Mouse (Mus musculus): ENCODE results near the gene Fgf7. TPM values are rescaled to one million over a fixed set of nuclear protein-coding genes. Genes with fewer than 3 reads are reported as not detected.

Fgf7 gene
- polyA plus RNA-seq (2012; rRNA removed; ENCODE audit: low replicate concordance), result 1.4 and 5.2 TPM in 2 replicates

DNA sequence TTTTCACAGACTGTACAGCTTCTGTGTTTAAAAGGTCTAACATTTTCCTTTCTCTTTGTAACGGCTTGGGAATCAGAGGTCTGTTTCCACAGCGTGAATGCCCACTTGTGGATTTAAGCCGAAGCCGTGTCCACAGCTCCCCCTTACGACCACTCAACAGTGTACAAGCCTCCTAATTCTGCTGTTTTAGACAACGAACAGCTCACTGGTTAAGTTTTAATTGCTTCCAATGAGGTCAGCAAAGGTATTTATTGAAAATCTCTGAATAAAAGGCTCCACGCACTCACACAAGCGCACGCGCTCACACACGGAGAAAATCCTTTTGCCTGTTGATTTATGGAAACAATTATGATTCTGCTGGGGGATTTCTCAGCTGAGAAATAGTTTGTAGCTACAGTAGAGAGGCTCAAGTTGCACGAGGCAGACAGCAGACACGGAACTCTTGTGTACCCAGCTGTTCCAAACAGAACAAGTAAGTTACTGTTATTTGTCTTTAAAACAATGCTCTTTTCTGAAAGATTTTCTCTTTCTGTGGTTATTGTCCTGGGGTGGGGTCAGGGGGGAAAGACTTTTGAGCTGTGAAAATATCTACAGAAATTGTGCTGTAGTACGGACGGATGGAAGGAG, at the start of gene Fgf7:
TSS of gene Fgf7 (plus strand) at position 280 of the 627 bp plus-strand sequence.

Other genes starting within 250 kb of the Fgf7 start
- gene Galk2, start 175.5 kb upstream of the Fgf7 start, polyA plus RNA-seq (2012; rRNA removed; ENCODE audit: low replicate concordance), result 10.6 and 18.3 TPM in 2 replicates
- gene Cops2, start 175.5 kb upstream of the Fgf7 start, polyA plus RNA-seq (2012; rRNA removed; ENCODE audit: low replicate concordance), result 2.7 and 12.5 TPM in 2 replicates
- not detected in 2 replicates for gene Fam227b, start 117.3 kb downstream of the Fgf7 start, polyA plus RNA-seq (2012; rRNA removed; ENCODE audit: low replicate concordance)
- 1.9 and 3.5 TPM in 2 replicates for gene Dtwd1, start 117.5 kb downstream of the Fgf7 start, polyA plus RNA-seq (2012; rRNA removed; ENCODE audit: low replicate concordance)
- gene Gm17555, start 180.4 kb downstream of the Fgf7 start, polyA plus RNA-seq (2012; rRNA removed; ENCODE audit: low replicate concordance), result not detected in 2 replicates